Mouse (Mus musculus) hindbrain, embryonic 15.5 days (tissue): ENCODE measurements at regions not wholly inside any gene's neighbourhood (a gene's known extent, or its start where the extent isn't known, plus 50 kb on each side); places are given as distances from the start of the nearest gene placed in this dataset.

Experiments
- ATAC-seq: fragments of 200-750 bp; cut with Nextera tagmentation; 2 replicates; pipeline ENCODE4 v1.8.0; 2017; ENCODE audit warnings: low read depth, moderate number of reproducible peaks, moderate TSS enrichment; ENCODE audit not compliant: low FRiP score
- H3K27ac ChIP-seq: fragments of 300-500 bp; sonication (generic); replicated peaks from 2 replicates; pipeline ENCODE4 v1.5.1; 2015; ENCODE audit warnings: mild to moderate bottlenecking, inconsistent platforms
- H3K27me3 ChIP-seq: fragments of 300-500 bp; sonication (generic); 2 replicates; pipeline ENCODE4 v1.6.1; 2015; ENCODE audit warnings: control low read depth, inconsistent platforms
- H3K36me3 ChIP-seq: fragments of 300-500 bp; sonication (generic); 2 replicates; pipeline ENCODE4 v1.6.1; 2015; ENCODE audit warnings: control low read depth, inconsistent platforms
- H3K4me1 ChIP-seq: fragments of 300-500 bp; sonication (generic); replicated peaks from 2 replicates; pipeline ENCODE4 v1.6.1; 2015; ENCODE audit warnings: control low read depth, inconsistent platforms
- H3K4me2 ChIP-seq: fragments of 300-500 bp; sonication (generic); 2 replicates; pipeline ENCODE4 v1.6.1; 2015; ENCODE audit warnings: moderate library complexity, mild to moderate bottlenecking, inconsistent platforms
- H3K4me3 ChIP-seq: fragments of 300-500 bp; sonication (generic); 2 replicates; pipeline ENCODE4 v1.5.1; 2015; ENCODE audit warnings: mild to moderate bottlenecking, inconsistent platforms
- H3K9ac ChIP-seq: fragments of 300-500 bp; sonication (generic); 2 replicates; pipeline ENCODE4 v1.6.1; 2015; ENCODE audit warnings: inconsistent platforms
- H3K9me3 ChIP-seq: fragments of 300-500 bp; sonication (generic); 2 replicates; pipeline ENCODE4 v1.6.1; 2016; ENCODE audit warnings: control low read depth, inconsistent platforms
- WGBS: fragments of 180-500 bp; shearing (Covaris S2); methylation state at CpG from one replicate; pipeline ENCODE4 v1.1.7; 2015; 5-methylcytosine and 5-hydroxymethylcytosine counted together

GRCm38 (mm10) chr15:51652497-51652896 lies 2232.2 kb upstream of the Gm7489 start:
- no peak overlapping the region for H3K27ac ChIP-seq
- no peak for ATAC-seq
- 62% methylated on average over 4 of the region's 4 CpGs for WGBS

GRCm38 (mm10) chr15:51657621-51658020 lies 2227.1 kb upstream of the Gm7489 start:
- no peak overlapping the region for H3K4me3 ChIP-seq
- no peaks in the 10 kb centered on the region for H3K9me3 ChIP-seq
- no peaks in the 10 kb centered on the region for H3K27me3 ChIP-seq
- WGBS, result 94% methylated on average over 1 of the region's 1 CpGs
- H3K27ac ChIP-seq, result no peak overlapping the region
- H3K4me1 ChIP-seq, result no peaks in the 10 kb centered on the region
- no peak overlapping the region for H3K4me2 ChIP-seq
- H3K36me3 ChIP-seq, result no peaks in the 10 kb centered on the region
- no peak for ATAC-seq
- no peak overlapping the region for H3K9ac ChIP-seq

More at GRCm38 (mm10) chr15:51652497-51652896, 2232.2 kb upstream of the Gm7489 start:
- H3K27me3 ChIP-seq, result no peaks in the 10 kb centered on the region
- no peaks in the 10 kb centered on the region for H3K4me1 ChIP-seq
- no peak overlapping the region for H3K4me3 ChIP-seq
- no peaks in the 10 kb centered on the region for H3K36me3 ChIP-seq
- H3K4me2 ChIP-seq, result no peak overlapping the region
- no peak overlapping the region for H3K9ac ChIP-seq
- H3K9me3 ChIP-seq, result no peaks in the 10 kb centered on the region

- Histone ChIP-seq H3K36me3 (no peaks in the 10 kb centered on the region), H3K27me3 (no peaks in the 10 kb centered on the region), H3K9me3 (no peaks in the 10 kb centered on the region), H3K4me2 (no peak overlapping the region), H3K27ac (no peak overlapping the region), H3K9ac (no peak overlapping the region), H3K4me3 (no peak overlapping the region), H3K4me1 (no peaks in the 10 kb centered on the region)
- 77% methylated on average over 3 of the region's 3 CpGs for WGBS
- no peak for ATAC-seq
These were observed 2216.4 kb upstream of the Gm7489 start for GRCm38 (mm10) chr15:51668340-51668739.

GRCm38 (mm10) chr15:51671667-51672372 lies 2212.9 kb upstream of the Gm7489 start:
- Histone ChIP-seq H3K9me3 (no peaks in the 10 kb centered on the region), H3K4me1 (no peaks in the 10 kb centered on the region), H3K27me3 (no peaks in the 10 kb centered on the region), H3K4me2 (no peak overlapping the region), H3K27ac (no peak overlapping the region), H3K36me3 (no peaks in the 10 kb centered on the region), H3K9ac (no peak overlapping the region), H3K4me3 (no peak overlapping the region)
- 89% methylated on average over 18 of the region's 18 CpGs for WGBS
- no peak for ATAC-seq

GRCm38 (mm10) chr15:51673483-51673882 lies 2211.2 kb upstream of the Gm7489 start:
- Histone ChIP-seq H3K4me2 (no peak overlapping the region), H3K27me3 (no peaks in the 10 kb centered on the region), H3K27ac (no peak overlapping the region), H3K9ac (no peak overlapping the region), H3K9me3 (no peaks in the 10 kb centered on the region), H3K4me1 (no peaks in the 10 kb centered on the region), H3K36me3 (no peaks in the 10 kb centered on the region), H3K4me3 (no peak overlapping the region)
- WGBS, result 65% methylated on average over 1 of the region's 1 CpGs
- no peak for ATAC-seq

GRCm38 (mm10) chr15:51675291-51675690 lies 2209.4 kb upstream of the Gm7489 start:
- no peak for ATAC-seq
- 69% methylated on average over 4 of the region's 4 CpGs for WGBS

GRCm38 (mm10) chr15:51676694-51677093 lies 2208.0 kb upstream of the Gm7489 start:
- Histone ChIP-seq H3K4me2 (no peak overlapping the region), H3K9ac (no peak overlapping the region), H3K4me3 (no peak overlapping the region), H3K9me3 (no peaks in the 10 kb centered on the region), H3K27ac (no peak overlapping the region), H3K4me1 (no peaks in the 10 kb centered on the region), H3K27me3 (no peaks in the 10 kb centered on the region), H3K36me3 (no peaks in the 10 kb centered on the region)
- ATAC-seq, result no peak
- WGBS, result 95% methylated on average over 3 of the region's 3 CpGs

More at GRCm38 (mm10) chr15:51675291-51675690, 2209.4 kb upstream of the Gm7489 start:
- H3K27me3 ChIP-seq, result no peaks in the 10 kb centered on the region
- no peaks in the 10 kb centered on the region for H3K36me3 ChIP-seq
- no peak overlapping the region for H3K4me2 ChIP-seq
- no peak overlapping the region for H3K27ac ChIP-seq
- no peaks in the 10 kb centered on the region for H3K9me3 ChIP-seq
- no peak overlapping the region for H3K9ac ChIP-seq
- H3K4me1 ChIP-seq, result no peaks in the 10 kb centered on the region
- H3K4me3 ChIP-seq, result no peak overlapping the region

- Histone ChIP-seq H3K4me2 (no peak overlapping the region), H3K4me1 (no peaks in the 10 kb centered on the region), H3K27me3 (no peaks in the 10 kb centered on the region), H3K9me3 (no peaks in the 10 kb centered on the region), H3K9ac (no peak overlapping the region), H3K27ac (no peak overlapping the region), H3K4me3 (no peak overlapping the region), H3K36me3 (no peaks in the 10 kb centered on the region)
- no peak for ATAC-seq
- 81% methylated on average over 4 of the region's 4 CpGs for WGBS
These were observed 2207.4 kb upstream of the Gm7489 start for GRCm38 (mm10) chr15:51677266-51677665.

- no peak overlapping the region for H3K4me3 ChIP-seq
- ATAC-seq, result no peak
- no peak overlapping the region for H3K4me2 ChIP-seq
- no peaks in the 10 kb centered on the region for H3K9me3 ChIP-seq
- H3K36me3 ChIP-seq, result no peaks in the 10 kb centered on the region
- H3K27ac ChIP-seq, result no peak overlapping the region
- WGBS, result 60% methylated on average over 12 of the region's 12 CpGs
- H3K9ac ChIP-seq, result no peak overlapping the region
- H3K4me1 ChIP-seq, result no peaks in the 10 kb centered on the region
- H3K27me3 ChIP-seq, result no peaks in the 10 kb centered on the region
These were observed 2205.4 kb upstream of the Gm7489 start for GRCm38 (mm10) chr15:51679186-51679902.

GRCm38 (mm10) chr15:51680494-51680893 lies 2204.2 kb upstream of the Gm7489 start:
- no peaks in the 10 kb centered on the region for H3K27me3 ChIP-seq
- no peaks in the 10 kb centered on the region for H3K36me3 ChIP-seq
- no peak overlapping the region for H3K9ac ChIP-seq
- H3K9me3 ChIP-seq, result no peaks in the 10 kb centered on the region
- H3K4me3 ChIP-seq, result no peak overlapping the region
- ATAC-seq, result no peak
- no peaks in the 10 kb centered on the region for H3K4me1 ChIP-seq
- no peak overlapping the region for H3K4me2 ChIP-seq
- no peak overlapping the region for H3K27ac ChIP-seq

- H3K9me3 ChIP-seq, result no peaks in the 10 kb centered on the region
- H3K4me1 ChIP-seq, result no peaks in the 10 kb centered on the region
- H3K4me3 ChIP-seq, result no peak overlapping the region
- ATAC-seq, result no peak
- H3K9ac ChIP-seq, result no peak overlapping the region
- no peak overlapping the region for H3K27ac ChIP-seq
- 88% methylated on average over 6 of the region's 6 CpGs for WGBS
- no peaks in the 10 kb centered on the region for H3K27me3 ChIP-seq
- no peak overlapping the region for H3K4me2 ChIP-seq
- H3K36me3 ChIP-seq, result no peaks in the 10 kb centered on the region
These were observed 2203.5 kb upstream of the Gm7489 start for GRCm38 (mm10) chr15:51681191-51681590.

- H3K9me3 ChIP-seq, result no peaks in the 10 kb centered on the region
- WGBS, result 82% methylated on average over 5 of the region's 5 CpGs
- H3K4me1 ChIP-seq, result no peaks in the 10 kb centered on the region
- no peaks in the 10 kb centered on the region for H3K27me3 ChIP-seq
- no peak overlapping the region for H3K9ac ChIP-seq
- ATAC-seq, result no peak
- H3K4me2 ChIP-seq, result no peak overlapping the region
- no peak overlapping the region for H3K27ac ChIP-seq
- no peak overlapping the region for H3K4me3 ChIP-seq
- H3K36me3 ChIP-seq, result no peaks in the 10 kb centered on the region
These were observed 2202.4 kb upstream of the Gm7489 start for GRCm38 (mm10) chr15:51682331-51682730.
